Mouse (Mus musculus): Measurements from ENCODE around the gene Lrrc32.

- TF ChIP-seq CTCF (IDR thresholded peaks at IDR 0.05; ENCODE audit: insufficient read depth, low read depth, low read length): no peak
- TF ChIP-seq POLR2A (IDR thresholded peaks at IDR 0.05; ENCODE audit: insufficient read depth, low read depth, low read length): no peak
Observed at GRCm38 (mm10) chr7:98540879-98541278, 51.8 kb downstream of the Lrrc32 start.
